Mouse (Mus musculus): ENCODE measurements around the gene Comp. TPM values are rescaled to one million over a fixed set of nuclear protein-coding genes. Genes with fewer than 3 reads are reported as not detected.

The Comp gene
- polyA plus RNA-seq, 1 experiment from 2014 or later, result not detected

DNA sequence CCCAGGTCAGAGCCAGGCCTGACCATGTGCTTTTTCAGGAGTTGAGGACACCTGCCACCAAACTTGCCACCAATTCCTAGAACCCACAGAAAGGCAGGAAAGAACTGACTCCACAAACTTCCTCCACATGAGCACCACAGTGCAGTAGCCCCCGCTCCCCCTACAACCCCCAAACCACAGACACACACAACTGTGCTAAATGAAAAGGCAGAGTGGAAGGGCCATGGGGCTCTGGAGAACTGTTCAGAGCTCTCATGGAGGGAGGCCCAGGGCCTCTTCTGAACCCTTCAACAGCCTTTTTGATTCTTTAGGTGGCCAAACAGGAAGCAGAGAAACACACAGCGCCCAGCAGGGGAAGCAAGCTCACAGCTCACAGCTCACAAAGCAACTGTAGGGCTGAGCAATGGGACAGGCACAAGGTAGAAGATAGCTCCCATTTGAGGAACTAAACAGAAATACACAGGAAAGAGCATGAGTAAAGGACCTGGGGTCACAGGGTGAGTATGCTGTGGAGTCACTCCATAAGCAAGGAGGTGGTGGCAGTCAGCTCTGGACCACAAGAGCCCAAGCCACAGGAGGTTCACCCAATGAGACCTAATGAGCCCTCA is 53.0 kb downstream of the Comp start:
- ATAC-seq (no peak), DNase-seq (ENCODE audit: low spot score) (no peak)
- Histone ChIP-seq H3K27me3 (replicated peaks; ENCODE audit: control insufficient read depth, insufficient read depth, low read length) (no peaks in the 10 kb centered on the region), H3K9ac (ENCODE audit: low read length) (no peak overlapping the region), H3K9me3 (replicated peaks; ENCODE audit: control insufficient read depth, low read length) (no peaks in the 10 kb centered on the region), H3K4me3 (ENCODE audit: low read depth, low read length) (no peak overlapping the region), H3K27ac (ENCODE audit: low read depth, low read length) (no peak overlapping the region), H3K4me2 (ENCODE audit: low read length) (no peak overlapping the region), H3K36me3 (ENCODE audit: control insufficient read depth, insufficient read depth, low read length) (no peaks in the 10 kb centered on the region), H3K4me1 (ENCODE audit: control insufficient read depth, insufficient read depth, low read length) (no peaks in the 10 kb centered on the region)
- 92% methylated on average over 2 of the region's 2 CpGs for WGBS

DNA sequence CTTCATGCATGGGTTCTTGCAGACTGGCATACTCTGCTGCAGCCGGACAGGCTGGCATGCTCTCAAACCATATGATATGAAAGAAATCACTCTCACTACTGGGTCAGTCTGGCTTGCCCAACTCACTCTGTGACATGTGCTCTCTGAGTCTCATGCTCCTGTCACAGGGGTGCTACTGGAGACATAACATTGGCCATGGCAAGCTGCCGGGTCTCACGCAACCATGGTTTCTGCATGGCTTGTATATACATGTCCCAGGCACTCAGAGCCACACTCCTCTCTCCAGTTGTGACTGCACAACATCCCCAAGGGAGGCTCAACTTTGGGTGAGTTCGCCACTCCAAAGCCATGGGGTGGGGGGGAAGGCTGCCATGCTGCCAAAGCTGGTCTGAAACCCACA is 57.9 kb downstream of the Comp start:
- H3K27me3 ChIP-seq (replicated peaks; ENCODE audit: control insufficient read depth, insufficient read depth, low read length), result no peaks in the 10 kb centered on the region
- H3K9me3 ChIP-seq (replicated peaks; ENCODE audit: control insufficient read depth, low read length), result no peaks in the 10 kb centered on the region
- H3K4me1 ChIP-seq (ENCODE audit: control insufficient read depth, insufficient read depth, low read length), result no peaks in the 10 kb centered on the region
- 94% methylated on average over 4 of the region's 4 CpGs for WGBS
- no peak overlapping the region for H3K4me2 ChIP-seq (ENCODE audit: low read length)
- ATAC-seq (no peak), DNase-seq (ENCODE audit: low spot score) (no peak)
- no peak overlapping the region for H3K9ac ChIP-seq (ENCODE audit: low read length)
- no peak overlapping the region for H3K27ac ChIP-seq (ENCODE audit: low read depth, low read length)
- no peak overlapping the region for H3K4me3 ChIP-seq (ENCODE audit: low read depth, low read length)
- H3K36me3 ChIP-seq (ENCODE audit: control insufficient read depth, insufficient read depth, low read length), result no peaks in the 10 kb centered on the region

Other genes starting within 250 kb of the Comp start
- gene Nr2c2ap, start 242.2 kb upstream of the Comp start, polyA plus RNA-seq (2014; fragmentation: Nextera tagmentation; extraction: Ambion mirVana), result 41.4 and 46.0 TPM in 2 replicates
- gene Rfxank, start 234.4 kb upstream of the Comp start, polyA plus RNA-seq (2014; fragmentation: Nextera tagmentation; extraction: Ambion mirVana), result 8.7 and 9.2 TPM in 2 replicates
- gene Borcs8, start 234.1 kb upstream of the Comp start, polyA plus RNA-seq (2014; fragmentation: Nextera tagmentation; extraction: Ambion mirVana), result 66.2 and 76.7 TPM in 2 replicates
- gene Mef2b, start 233.8 kb upstream of the Comp start, polyA plus RNA-seq (2014; fragmentation: Nextera tagmentation; extraction: Ambion mirVana), result 0.30 and 0.77 TPM in 2 replicates
- gene Tmem161a, start 201.2 kb upstream of the Comp start, polyA plus RNA-seq (2014; fragmentation: Nextera tagmentation; extraction: Ambion mirVana), result 36.7 and 40.8 TPM in 2 replicates
- 2.3 and 3.3 TPM in 2 replicates for gene Slc25a42, start 161.3 kb upstream of the Comp start, polyA plus RNA-seq (2014; fragmentation: Nextera tagmentation; extraction: Ambion mirVana)
- 55.6 and 71.5 TPM in 2 replicates for gene Sugp2, start 139.3 kb upstream of the Comp start, polyA plus RNA-seq (2014; fragmentation: Nextera tagmentation; extraction: Ambion mirVana)
- gene Armc6, start 139.1 kb upstream of the Comp start, polyA plus RNA-seq (2014; fragmentation: Nextera tagmentation; extraction: Ambion mirVana), result 79.2 and 96.7 TPM in 2 replicates
- 31.5 and 42.8 TPM in 2 replicates for gene Homer3, start 90.7 kb upstream of the Comp start, polyA plus RNA-seq (2014; fragmentation: Nextera tagmentation; extraction: Ambion mirVana)
- gene Ddx49, start 71.1 kb upstream of the Comp start, polyA plus RNA-seq (2014; fragmentation: Nextera tagmentation; extraction: Ambion mirVana), result 51.5 and 52.3 TPM in 2 replicates
- gene Cope, start 71.0 kb upstream of the Comp start, polyA plus RNA-seq (2014; fragmentation: Nextera tagmentation; extraction: Ambion mirVana), result 305 and 332 TPM in 2 replicates
- gene Cers1, start 57.8 kb upstream of the Comp start, polyA plus RNA-seq (2014; fragmentation: Nextera tagmentation; extraction: Ambion mirVana), result 20.8 and 27.6 TPM in 2 replicates
- gene Gdf1, start 43.7 kb upstream of the Comp start, polyA plus RNA-seq (2014; fragmentation: Nextera tagmentation; extraction: Ambion mirVana), result 2.1 and 4.2 TPM in 2 replicates
- 11.8 and 14.0 TPM in 2 replicates for gene Upf1, start 20.3 kb upstream of the Comp start, polyA plus RNA-seq (2014; fragmentation: Nextera tagmentation; extraction: Ambion mirVana)
- gene Crtc1, start 66.0 kb downstream of the Comp start, polyA plus RNA-seq (2014; fragmentation: Nextera tagmentation; extraction: Ambion mirVana), result 23.9 and 30.7 TPM in 2 replicates
- gene Klhl26, start 103.4 kb downstream of the Comp start, polyA plus RNA-seq (2014; fragmentation: Nextera tagmentation; extraction: Ambion mirVana), result 19.3 and 19.6 TPM in 2 replicates
- gene Tmem59l, start 113.8 kb downstream of the Comp start, polyA plus RNA-seq (2014; fragmentation: Nextera tagmentation; extraction: Ambion mirVana), result 84.4 and 87.4 TPM in 2 replicates
- gene Crlf1, start 119.6 kb downstream of the Comp start, polyA plus RNA-seq (2014; fragmentation: Nextera tagmentation; extraction: Ambion mirVana), result 1.7 and 3.2 TPM in 2 replicates
- 174 and 199 TPM in 2 replicates for gene Rex1bd, start 133.2 kb downstream of the Comp start, polyA plus RNA-seq (2014; fragmentation: Nextera tagmentation; extraction: Ambion mirVana)
- gene Uba52, start 137.2 kb downstream of the Comp start, polyA plus RNA-seq (2014; fragmentation: Nextera tagmentation; extraction: Ambion mirVana), result 709 and 911 TPM in 2 replicates
- gene Fkbp8, start 154.2 kb downstream of the Comp start, polyA plus RNA-seq (2014; fragmentation: Nextera tagmentation; extraction: Ambion mirVana), result 363 and 380 TPM in 2 replicates
- 49.1 and 57.9 TPM in 2 replicates for gene Kxd1, start 154.4 kb downstream of the Comp start, polyA plus RNA-seq (2014; fragmentation: Nextera tagmentation; extraction: Ambion mirVana)
- 15.1 TPM in 2 replicates for gene Ell, start 165.9 kb downstream of the Comp start, polyA plus RNA-seq (2014; fragmentation: Nextera tagmentation; extraction: Ambion mirVana)
- 59.0 and 75.1 TPM in 2 replicates for gene Isyna1, start 220.8 kb downstream of the Comp start, polyA plus RNA-seq (2014; fragmentation: Nextera tagmentation; extraction: Ambion mirVana)
- 135 and 147 TPM in 2 replicates for gene Ssbp4, start 235.3 kb downstream of the Comp start, polyA plus RNA-seq (2014; fragmentation: Nextera tagmentation; extraction: Ambion mirVana)
- 0.89 and 1.9 TPM in 2 replicates for gene Lrrc25, start 242.6 kb downstream of the Comp start, polyA plus RNA-seq (2014; fragmentation: Nextera tagmentation; extraction: Ambion mirVana)

All from forebrain, embryonic 14.5 days (tissue).